Mouse (Mus musculus) megakaryocyte, embryonic 14.5 days (primary cell): Measurements from ENCODE around the gene Atg10. TPM values are rescaled to one million over a fixed set of nuclear protein-coding genes. Genes with fewer than 3 reads are reported as not detected.

Source experiments
- H3K27me3 ChIP-seq: replicated peaks from 2 replicates; pipeline ENCODE3; 2012; ENCODE audit warnings: inconsistent platforms
- H3K36me3 ChIP-seq: replicated peaks from 2 replicates; pipeline ENCODE3; 2012; ENCODE audit warnings: low read length, inconsistent platforms, mixed read lengths
- H3K4me1 ChIP-seq: 2 replicates; pipeline ENCODE4 v1.6.1; 2012; ENCODE audit warnings: inconsistent platforms
- H3K4me3 ChIP-seq: replicated peaks from 2 replicates; pipeline ENCODE3; 2012; ENCODE audit warnings: moderate library complexity, mild to moderate bottlenecking, inconsistent platforms
- H3K9me3 ChIP-seq: 2 replicates; pipeline ENCODE4 v1.6.1; 2012; ENCODE audit warnings: inconsistent platforms
- FLI1 ChIP-seq: IDR thresholded peaks from 2 replicates; pipeline ENCODE4 v1.6.1; 2012; ENCODE audit warnings: low read length, inconsistent platforms, mixed read lengths
- GATA1 ChIP-seq: IDR thresholded peaks from 3 replicates; pipeline ENCODE4 v1.6.1; 2012; ENCODE audit warnings: mixed read lengths, low read length, inconsistent platforms, borderline replicate concordance
- polyA plus RNA-seq: library from polyadenylated mRNA; stranded (reverse); fragments of >175 nt; gene quantifications from 2 replicates; pipeline ENCODE4 v1.2.3, GENCODE M21; 2012; ENCODE audit warnings: low replicate concordance; ENCODE audit not compliant: insufficient read depth

Gene Atg10
- polyA plus RNA-seq, 1 experiment = 0.46 TPM

DNA sequence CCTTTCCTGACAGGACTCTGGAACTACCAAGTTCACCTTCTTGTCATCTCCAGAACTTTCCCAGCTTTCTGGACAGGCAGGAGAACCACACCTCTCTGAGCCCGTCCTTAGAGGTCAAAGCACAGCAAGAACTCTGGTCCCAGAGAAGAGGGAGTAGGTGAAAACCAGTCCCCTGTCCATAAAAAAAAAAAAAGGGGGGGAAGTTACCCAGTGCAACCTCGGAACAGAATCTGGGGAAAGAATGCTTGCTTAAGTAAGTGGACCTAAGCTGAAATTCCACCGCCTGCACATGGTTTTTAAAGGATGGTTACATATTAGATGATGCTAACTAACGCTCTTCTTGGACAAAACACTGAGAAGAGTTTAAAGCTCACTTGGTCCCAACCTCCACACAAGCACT, 60.5 kb downstream of the Atg10 start:
- TF ChIP-seq GATA1 (no peak), FLI1 (no peak)
- peaks cover 7% of the 10 kb centered on the region for H3K27me3 ChIP-seq
- H3K36me3 ChIP-seq = no peaks in the 10 kb centered on the region
- H3K9me3 ChIP-seq = no peaks in the 10 kb centered on the region
- peaks cover 3% of the 10 kb centered on the region; the same call in 1 of the 2 replicates for H3K4me1 ChIP-seq
- H3K4me3 ChIP-seq = no peak overlapping the region

DNA sequence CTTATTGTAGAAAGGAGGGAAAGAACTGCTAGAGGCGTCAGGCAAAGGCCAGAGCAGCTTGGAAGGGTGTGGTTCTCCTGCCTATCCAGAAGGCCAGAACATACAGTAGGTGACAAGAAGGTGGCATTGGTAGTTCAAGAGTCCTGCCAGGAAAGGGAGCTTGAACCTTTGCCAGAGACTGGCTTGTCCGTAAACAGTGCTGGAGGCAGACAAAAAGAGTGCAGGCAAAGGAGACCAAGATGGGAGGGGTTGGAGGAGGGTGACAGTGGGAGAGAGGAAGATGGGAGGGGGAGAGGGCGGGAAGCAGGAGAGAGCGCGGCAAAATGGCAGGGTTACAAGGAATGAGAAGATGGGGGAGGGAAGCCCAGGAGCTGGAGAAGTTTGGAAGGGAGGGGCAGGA, 61.3 kb downstream of the Atg10 start:
- TF ChIP-seq FLI1 (no peak), GATA1 (no peak)
- H3K9me3 ChIP-seq = no peaks in the 10 kb centered on the region
- H3K4me1 ChIP-seq = peaks cover 3% of the 10 kb centered on the region; the same call in 1 of the 2 replicates
- peaks cover 7% of the 10 kb centered on the region for H3K27me3 ChIP-seq
- H3K4me3 ChIP-seq = no peak overlapping the region
- no peaks in the 10 kb centered on the region for H3K36me3 ChIP-seq

DNA sequence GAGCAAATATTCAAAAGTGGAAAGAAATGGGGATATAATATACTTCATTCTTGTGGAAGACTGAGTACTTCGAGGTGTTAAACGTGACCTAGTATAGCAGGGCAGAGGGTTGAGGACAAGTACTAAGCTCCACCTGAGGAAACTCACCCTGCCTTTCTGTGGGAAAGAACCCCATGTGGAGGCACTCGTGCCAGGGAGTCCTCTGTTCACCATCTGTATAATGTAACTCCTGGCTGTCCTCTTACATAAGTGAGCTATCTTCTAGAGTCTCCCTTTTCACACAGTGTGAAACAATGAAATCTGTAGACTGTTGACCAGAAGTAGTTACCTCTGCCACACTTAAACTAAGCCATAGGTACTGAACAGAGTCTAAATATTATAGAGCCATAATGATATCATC, 63.2 kb downstream of the Atg10 start:
- Histone ChIP-seq H3K36me3 (no peaks in the 10 kb centered on the region), H3K4me1 (peaks cover 3% of the 10 kb centered on the region; the same call in 1 of the 2 replicates), H3K9me3 (no peaks in the 10 kb centered on the region), H3K4me3 (no peak overlapping the region), H3K27me3 (peaks cover 5% of the 10 kb centered on the region)
- TF ChIP-seq GATA1 (no peak), FLI1 (no peak)

DNA sequence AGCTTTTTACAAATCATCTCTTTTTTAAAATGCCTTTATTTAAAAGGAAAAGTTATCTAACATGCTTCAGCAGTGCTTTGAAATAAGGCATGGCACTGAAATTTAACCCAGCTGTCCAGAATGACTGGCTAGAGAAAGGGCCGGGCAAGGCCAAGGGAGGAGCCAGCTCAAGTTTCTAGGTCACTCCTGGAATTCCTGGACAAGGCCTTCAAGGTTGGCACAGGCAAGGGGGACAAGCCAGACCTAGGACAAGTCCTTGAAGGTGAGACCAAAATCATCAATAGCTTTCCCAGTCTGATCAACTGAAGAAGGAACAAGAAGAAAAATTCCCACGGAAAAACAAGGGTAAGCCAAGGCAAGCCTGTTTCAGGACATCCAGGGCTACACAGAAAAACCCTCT, 63.9 kb downstream of the Atg10 start:
- no peaks in the 10 kb centered on the region for H3K9me3 ChIP-seq
- H3K36me3 ChIP-seq = no peaks in the 10 kb centered on the region
- no peak for TF ChIP-seq GATA1
- TF ChIP-seq FLI1 = no peak
- H3K27me3 ChIP-seq = peaks cover 3% of the 10 kb centered on the region
- no peaks in the 10 kb centered on the region for H3K4me1 ChIP-seq
- H3K4me3 ChIP-seq = no peak overlapping the region

DNA sequence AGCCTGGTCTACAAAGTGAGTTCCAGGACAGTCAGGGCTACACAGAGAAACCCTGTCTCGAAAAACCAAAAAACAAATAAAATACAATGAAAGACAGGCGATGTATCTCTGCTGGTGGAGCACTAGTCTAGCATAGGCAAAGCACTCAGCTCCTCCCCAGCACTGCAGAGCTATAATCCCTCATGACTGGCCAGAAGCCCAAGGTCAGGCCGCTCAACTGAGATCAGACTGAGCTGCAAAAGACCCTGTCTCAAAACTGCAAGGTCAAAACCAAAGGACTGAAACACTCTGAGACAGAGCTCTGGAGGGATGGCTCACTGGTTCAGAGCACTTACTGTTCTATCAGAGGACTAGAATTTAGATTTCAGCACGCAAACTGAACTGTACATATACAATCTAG, 65.8 kb downstream of the Atg10 start:
- Histone ChIP-seq H3K4me3 (no peak overlapping the region), H3K27me3 (peaks cover 3% of the 10 kb centered on the region), H3K4me1 (no peaks in the 10 kb centered on the region), H3K9me3 (no peaks in the 10 kb centered on the region), H3K36me3 (no peaks in the 10 kb centered on the region)
- no peak for TF ChIP-seq GATA1
- no peak for TF ChIP-seq FLI1

DNA sequence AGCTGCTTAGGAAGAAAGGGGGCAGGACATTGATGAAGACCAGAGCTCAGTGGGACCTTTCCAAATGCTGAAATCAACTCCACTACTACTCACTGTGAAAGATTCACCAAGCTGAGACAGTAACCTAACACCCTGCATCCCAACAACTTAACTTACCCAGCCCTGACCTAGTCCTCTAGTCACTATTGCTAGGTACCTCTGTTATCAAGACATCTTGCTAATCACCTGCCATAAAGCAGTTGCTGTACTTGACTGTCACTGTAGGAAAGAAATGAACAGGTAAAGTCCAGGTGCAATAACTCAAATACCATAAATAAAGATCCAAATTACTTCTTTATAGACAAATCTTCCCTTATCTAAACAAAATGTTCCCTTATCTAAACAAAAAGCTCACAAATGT, 66.3 kb downstream of the Atg10 start:
- Histone ChIP-seq H3K36me3 (no peaks in the 10 kb centered on the region), H3K4me1 (no peaks in the 10 kb centered on the region), H3K4me3 (no peak overlapping the region), H3K27me3 (no peaks in the 10 kb centered on the region), H3K9me3 (no peaks in the 10 kb centered on the region)
- TF ChIP-seq GATA1 (no peak), FLI1 (no peak)

DNA sequence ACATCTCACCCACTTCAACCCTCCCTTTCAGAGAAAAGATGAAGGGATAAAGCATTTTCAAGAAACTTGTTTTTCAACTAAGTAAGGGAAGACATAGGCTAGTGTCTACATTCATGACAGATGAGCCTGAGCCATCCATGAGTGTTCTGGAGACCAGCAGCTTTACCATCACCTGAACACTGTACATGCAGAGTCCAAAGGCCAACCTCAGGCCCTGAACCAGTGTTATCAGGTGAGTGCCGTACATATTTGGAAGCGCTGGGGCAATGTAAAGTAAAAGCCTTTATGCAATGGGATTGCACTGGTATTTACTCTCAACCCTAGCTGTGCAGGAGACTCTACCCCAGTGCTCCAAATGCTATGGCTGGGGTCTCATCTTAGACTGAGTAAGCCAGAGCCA, 66.8 kb downstream of the Atg10 start:
- no peak overlapping the region for H3K4me3 ChIP-seq
- TF ChIP-seq FLI1 (no peak), GATA1 (no peak)
- H3K36me3 ChIP-seq = no peaks in the 10 kb centered on the region
- H3K27me3 ChIP-seq = no peaks in the 10 kb centered on the region
- no peaks in the 10 kb centered on the region for H3K9me3 ChIP-seq
- H3K4me1 ChIP-seq = no peaks in the 10 kb centered on the region

DNA sequence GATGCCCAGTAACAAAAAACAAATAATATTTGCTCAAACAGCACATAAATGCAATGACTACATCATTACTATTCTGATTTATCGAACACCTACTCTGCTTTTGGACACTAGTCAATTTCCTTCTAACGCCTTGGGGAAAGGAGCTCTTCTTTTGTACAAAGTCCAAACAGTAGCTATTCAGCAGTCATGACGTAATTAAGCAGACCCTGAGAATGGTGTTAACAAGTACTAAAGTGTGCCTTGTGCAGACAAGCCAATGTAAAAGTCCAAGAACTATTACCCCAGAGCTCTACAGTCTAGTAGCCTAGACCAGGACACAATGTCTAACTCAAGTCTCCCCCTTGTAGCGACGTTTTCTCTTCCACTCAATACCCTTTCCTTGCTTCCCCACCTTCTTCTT, 67.5 kb downstream of the Atg10 start:
- TF ChIP-seq FLI1 = no peak
- no peak for TF ChIP-seq GATA1
- no peaks in the 10 kb centered on the region for H3K36me3 ChIP-seq
- H3K4me1 ChIP-seq = no peaks in the 10 kb centered on the region
- no peaks in the 10 kb centered on the region for H3K9me3 ChIP-seq
- H3K4me3 ChIP-seq = no peak overlapping the region
- no peaks in the 10 kb centered on the region for H3K27me3 ChIP-seq

DNA sequence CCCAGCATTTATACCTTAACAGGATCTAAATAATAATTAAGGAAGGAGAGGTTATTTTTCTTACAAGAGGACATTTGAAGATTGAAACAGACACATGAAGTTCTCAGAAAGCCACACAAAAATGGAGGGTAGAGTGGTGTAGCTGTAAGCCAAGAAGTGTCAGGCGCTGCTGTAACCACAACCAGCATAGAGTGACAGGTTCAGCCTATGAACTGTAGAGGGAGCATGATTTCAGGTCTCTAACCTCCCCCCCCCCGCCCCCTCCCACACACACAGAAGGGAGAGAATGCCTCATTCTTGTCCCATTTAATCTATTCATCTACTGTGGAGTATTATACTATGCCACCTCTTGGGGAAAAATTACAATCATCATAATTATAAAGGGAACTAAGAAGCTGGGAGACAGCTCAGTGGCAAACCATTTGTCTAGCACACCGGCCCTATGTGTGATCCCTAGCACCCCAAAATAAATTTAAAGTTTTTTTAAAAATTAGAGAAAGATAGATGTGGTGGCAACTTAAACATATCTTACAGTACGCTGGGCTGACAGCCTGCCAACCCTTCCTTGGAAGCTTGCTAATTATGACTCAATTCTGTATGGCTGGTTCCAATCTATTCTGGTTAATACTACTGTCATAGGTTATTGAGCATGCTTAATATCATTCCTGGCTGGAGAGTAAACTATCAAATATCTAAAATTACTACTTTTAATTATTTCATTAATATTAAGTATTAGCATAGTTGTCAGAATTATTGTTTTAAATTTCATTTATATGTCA, 68.2 kb downstream of the Atg10 start:
- TF ChIP-seq GATA1 = no peak
- no peak for TF ChIP-seq FLI1
- Histone ChIP-seq H3K4me3 (no peak overlapping the region), H3K36me3 (no peaks in the 10 kb centered on the region), H3K4me1 (no peaks in the 10 kb centered on the region), H3K27me3 (no peaks in the 10 kb centered on the region), H3K9me3 (no peaks in the 10 kb centered on the region)

DNA sequence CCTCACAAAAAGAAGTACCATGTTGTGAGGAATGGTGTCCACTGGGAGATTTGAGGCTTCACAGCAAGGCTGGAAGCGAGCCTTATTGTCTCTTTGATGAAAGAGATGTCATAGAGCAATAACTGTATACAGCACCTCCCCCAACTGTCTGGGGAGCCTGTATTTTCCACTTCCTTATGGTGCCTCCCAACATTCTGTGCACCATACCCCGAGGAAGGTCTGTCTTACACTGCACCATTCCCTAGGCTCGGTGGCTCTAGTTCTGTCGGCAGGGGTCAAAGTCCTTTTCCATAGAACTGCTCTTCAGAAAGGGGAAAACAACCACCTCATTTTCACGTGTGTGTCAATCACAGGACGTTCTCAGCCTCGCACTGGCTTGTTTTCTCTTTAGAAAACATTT, 69.1 kb downstream of the Atg10 start:
- Histone ChIP-seq H3K4me1 (no peaks in the 10 kb centered on the region), H3K27me3 (no peaks in the 10 kb centered on the region), H3K36me3 (no peaks in the 10 kb centered on the region), H3K9me3 (no peaks in the 10 kb centered on the region), H3K4me3 (no peak overlapping the region)
- no peak for TF ChIP-seq GATA1
- TF ChIP-seq FLI1 = no peak
